Mouse (Mus musculus) heart, postnatal 4 days (tissue): ENCODE results near the gene Pitpnm2. TPM values are rescaled to one million over a fixed set of nuclear protein-coding genes. Genes with fewer than 3 reads are reported as not detected.

ENCODE experiments used
- DNase-seq: peaks from one replicate; pipeline ENCODE4 v3.0.0; 2021
- total RNA-seq, 2 experiments: library from RNA; stranded (reverse); gene quantifications; 2 replicates each; pipeline ENCODE4 v1.2.3; 2021

The Pitpnm2 gene
- total RNA-seq, 2 experiments from 2014 or later: 45.9 to 52.2 TPM

DNA sequence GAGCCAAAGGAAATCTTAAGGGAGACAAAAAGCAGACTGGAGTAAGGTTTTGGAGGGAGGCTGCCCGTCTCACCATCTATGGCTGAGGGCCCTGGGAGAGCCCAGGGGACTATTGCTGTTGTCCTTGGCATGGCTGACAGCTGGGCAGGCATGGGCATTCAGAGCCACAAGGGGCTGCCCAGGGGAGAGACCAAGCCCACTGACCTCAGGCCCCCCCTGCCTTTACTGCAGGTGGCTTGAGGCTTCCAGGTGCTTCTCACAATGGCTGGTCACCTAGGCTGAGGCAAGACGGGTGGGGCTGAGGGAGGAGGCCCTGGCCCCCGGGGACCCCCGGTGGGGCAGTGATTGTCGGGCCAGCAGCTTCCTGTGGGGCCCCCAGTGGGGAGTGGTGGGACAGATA is 130.4 kb downstream of the Pitpnm2 start:
- no peak for DNase-seq

DNA sequence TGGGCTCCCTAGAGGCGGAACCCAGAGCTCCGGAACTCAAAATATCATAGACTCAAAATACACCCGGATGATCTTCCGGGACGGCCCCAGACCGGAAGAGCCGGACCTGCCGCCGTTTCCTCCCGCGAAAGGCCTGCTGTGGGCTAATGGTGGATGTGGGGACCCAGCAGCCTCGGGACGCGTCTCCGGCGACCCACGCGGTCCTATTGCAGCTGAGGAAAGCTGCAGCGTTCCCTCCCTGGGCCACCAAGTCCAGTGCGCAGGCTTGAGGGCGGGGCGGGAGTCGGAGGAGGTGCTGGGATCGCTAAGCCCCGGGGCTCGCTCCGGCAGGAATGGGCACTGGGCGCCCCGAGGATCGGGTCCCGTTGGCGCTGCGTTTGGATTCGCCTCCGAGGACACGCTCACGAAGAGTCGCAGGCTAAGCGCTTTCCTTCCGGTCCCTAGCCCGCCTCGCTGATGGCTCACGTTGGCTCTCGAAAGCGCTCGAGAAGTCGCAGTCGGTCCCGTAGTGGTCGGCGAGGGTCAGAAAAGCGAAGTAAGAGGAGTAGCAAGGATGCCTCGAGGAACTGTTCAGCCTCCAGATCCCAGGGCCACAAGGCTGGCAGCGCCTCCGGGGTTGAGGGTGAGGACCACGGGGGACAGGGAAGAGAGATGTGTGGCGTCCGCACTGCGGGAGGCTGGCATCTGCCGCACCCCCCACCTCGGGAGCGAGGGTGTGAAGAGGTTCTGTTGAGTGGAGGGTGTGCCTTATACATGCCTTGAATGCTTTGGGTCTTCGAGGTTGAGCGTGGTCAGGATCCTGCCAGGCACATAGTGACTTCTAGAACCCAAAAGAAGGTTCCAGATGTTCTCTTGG is 133.3 kb downstream of the Pitpnm2 start, which contains the start of gene Arl6ip4:
Gene Arl6ip4, plus strand, starts transcription at position 100 of the 856 bp plus-strand sequence.
- DNase-seq: peak; percentile 87

DNA sequence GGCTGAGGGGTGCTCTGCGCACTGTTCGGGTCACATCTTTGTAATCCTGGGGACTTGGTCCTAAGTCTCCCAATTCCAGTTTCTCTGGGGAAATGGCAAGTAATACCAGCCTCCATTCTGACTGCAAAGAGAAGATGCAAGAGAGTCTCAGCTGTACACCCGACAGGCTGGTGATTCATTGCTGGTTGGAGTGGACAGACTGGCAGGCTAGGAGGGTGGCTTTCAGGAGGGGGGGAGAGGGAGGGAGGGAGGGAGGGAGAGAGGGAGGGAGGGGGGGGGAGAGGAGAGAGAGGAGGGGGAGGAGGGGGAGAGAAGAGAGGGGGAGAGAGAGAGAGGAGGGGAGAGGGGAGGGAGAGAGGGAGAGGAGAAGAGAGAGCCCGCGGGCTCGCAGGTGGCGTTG is 134.0 kb downstream of the Pitpnm2 start:
- DNase-seq: no peak

GRCm38 (mm10) chr5:124114276-124115025 is 135.1 kb downstream of the Pitpnm2 start:
- DNase-seq: no peak

- DNase-seq: peak; percentile 68
Measured at GRCm38 (mm10) chr5:124113030-124113429, 136.5 kb downstream of the Pitpnm2 start.

GRCm38 (mm10) chr5:124112531-124112930 is 137.0 kb downstream of the Pitpnm2 start:
- peak; percentile 33 for DNase-seq

GRCm38 (mm10) chr5:124111742-124112497 is 137.6 kb downstream of the Pitpnm2 start, which contains the start of gene Ogfod2:
Ogfod2 (plus strand) TSS chr5:124112297.
- DNase-seq: peak; percentile 97

GRCm38 (mm10) chr5:124111077-124111741 is 138.4 kb downstream of the Pitpnm2 start:
- peak; percentile 59 for DNase-seq

- no peak for DNase-seq
Measured at GRCm38 (mm10) chr5:124103552-124103951, 146.0 kb downstream of the Pitpnm2 start.

- DNase-seq: no peak
Measured at GRCm38 (mm10) chr5:124103020-124103419, 146.5 kb downstream of the Pitpnm2 start.

- no peak for DNase-seq
Measured at GRCm38 (mm10) chr5:124102326-124102725, 147.2 kb downstream of the Pitpnm2 start.

DNA sequence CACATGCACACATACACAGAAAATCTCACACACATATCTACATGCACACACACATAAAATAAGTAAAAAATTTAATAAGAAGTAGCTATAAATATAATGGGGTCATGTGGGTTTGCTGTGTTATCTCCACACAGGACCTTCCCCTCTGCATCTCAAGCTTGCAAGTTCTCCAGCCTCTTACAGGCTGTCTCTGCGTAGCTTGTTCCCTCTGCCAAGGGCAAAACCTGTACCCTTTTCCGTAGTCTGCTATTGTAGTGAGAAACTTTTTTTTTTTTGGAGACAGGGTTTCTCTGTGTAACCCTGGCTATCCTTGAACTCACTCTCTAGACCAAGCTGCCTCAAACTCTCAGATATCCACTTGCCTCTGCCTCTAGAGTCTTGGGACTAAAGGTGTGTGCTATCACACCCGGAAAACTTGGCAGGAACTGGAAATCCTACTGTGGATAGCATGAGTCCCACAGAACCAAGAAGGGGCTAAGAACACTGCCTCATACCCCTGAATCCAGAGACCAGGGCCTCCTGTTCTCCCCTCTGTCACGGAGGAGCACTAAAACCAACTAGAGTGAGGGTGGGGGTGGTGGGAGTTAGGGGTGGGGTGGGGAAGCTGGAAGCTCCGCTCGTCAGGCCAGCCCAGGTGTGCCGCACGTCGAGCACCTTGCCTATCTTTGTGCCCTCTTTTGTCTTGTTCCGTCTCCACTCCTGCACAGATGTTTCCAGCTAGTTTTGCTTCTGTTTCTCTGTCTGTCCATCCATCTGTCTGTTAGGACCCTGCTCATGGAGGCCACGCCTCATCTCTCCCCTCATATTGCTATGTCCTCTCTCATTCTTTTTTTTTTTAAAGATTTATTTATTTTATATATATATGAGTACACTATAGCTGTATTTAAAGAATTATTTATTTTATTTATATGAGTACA is 149.2 kb downstream of the Pitpnm2 start:
- DNase-seq: no peak

DNA sequence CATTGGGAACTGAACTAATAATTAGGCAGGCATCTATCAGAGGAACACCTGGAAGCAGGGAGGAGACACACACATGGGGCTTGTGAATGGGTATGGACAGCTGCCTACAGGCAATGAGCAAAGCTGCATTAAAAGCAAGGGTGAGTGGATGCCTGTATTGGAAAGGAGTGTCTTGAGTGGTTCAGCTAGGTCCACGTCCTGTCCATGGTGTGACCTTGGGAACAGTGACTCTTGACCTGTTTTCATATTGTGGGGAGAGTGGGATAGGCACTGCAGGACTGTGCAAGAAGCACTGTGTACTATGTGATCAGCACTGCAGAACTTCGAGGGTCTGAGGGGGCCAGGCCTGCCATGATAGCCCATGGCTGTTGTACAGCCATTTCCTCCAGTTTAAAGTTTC is 150.6 kb downstream of the Pitpnm2 start:
- no peak for DNase-seq

DNA sequence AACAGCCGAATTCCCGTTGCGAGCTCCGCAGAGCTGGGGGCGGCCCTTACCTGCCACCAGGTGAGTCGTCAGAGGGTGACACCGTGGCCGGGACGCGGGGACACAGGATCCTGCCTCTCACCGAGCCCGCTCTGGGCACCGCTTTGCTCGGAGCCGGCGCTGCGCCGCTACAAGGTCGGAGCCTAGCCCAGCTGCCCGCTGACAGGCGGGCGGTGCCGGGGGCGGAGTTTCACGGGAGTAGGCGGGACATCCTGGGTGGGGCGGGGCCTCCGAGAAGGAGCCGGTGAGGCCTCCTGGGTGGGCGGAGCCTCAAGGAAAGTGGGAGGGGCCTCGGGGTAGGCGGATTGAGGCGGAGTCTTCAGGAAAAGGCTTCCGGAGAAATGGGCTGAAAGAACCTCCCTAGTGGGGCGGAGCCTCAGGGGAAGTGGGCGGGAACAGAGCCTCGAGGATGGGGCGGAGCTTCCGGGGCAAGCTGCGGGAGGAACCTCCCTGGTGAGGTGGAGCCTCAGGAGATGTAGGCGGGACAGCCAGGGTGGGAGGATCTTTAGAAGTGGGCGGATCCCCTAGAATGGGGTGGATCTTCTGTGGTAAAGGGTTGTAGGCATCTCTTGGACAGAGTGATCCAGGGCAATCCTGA is 153.8 kb downstream of the Pitpnm2 start, which contains the start of gene Abcb9:
Gene Abcb9, minus strand, starts transcription at position 203 of the 637 bp plus-strand sequence.
- peak; percentile 97 for DNase-seq

DNA sequence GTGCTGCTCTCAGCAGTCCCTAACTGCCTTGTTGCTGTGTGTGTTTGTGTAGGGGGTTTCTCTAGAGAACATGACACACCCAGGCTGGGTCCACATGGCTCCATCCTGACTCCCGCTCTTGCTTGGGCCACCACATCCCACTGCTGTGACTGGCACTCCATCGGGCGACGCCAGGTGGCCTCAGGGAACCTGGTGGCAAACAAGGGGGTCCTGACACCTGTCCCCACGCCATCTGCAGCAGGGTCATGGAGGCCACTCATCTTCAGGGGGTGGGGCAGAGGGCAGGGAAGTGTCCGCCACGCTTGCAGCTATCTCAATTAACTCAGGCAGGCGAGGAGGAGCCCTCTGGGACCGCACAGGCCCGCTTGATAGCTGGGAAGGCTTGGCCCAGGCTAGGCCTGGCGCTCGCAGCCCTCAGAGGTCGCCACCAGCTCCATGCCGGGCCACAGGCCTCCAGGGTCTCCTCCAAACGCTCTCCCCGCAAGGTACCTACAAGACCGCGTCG is 154.4 kb downstream of the Pitpnm2 start:
- no peak for DNase-seq

DNA sequence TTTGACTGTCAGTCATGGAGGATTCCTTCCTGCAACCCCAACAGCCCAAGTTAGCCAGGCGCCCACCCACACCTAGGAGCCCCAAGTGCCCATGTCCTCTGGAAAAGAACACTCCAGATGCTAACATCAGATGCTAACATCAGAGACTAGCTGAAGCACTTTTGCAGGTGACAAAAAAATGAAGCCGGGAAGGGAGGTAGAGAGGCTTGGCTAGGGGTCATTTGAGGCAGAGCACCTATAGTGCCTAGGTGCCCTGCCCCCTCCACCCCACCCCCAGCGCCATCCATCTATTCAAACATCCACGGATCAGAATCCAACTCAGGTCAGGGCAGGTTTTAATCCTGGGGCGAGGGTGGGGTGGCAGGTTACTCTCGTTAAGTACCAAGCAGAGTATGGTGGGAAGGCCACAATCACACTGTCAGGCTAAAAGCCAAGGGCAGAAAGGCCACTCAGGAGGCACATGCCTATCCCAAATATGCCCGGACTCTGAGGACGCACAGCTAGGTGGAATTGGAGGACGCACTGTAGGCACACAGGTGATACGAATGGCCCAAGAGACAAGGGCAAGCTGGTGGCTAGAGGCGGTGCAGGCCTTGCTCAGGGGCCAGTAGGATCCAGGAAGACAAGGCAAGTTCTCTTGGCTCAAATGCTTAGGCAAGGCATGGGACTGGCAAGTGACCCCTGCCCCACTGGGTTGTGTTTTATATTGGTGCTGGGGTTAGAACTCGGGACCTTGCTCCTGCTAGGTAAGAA is 155.5 kb downstream of the Pitpnm2 start:
- no peak for DNase-seq

GRCm38 (mm10) chr5:124093120-124093794 is 156.3 kb downstream of the Pitpnm2 start:
- DNase-seq: peak; percentile 85

DNA sequence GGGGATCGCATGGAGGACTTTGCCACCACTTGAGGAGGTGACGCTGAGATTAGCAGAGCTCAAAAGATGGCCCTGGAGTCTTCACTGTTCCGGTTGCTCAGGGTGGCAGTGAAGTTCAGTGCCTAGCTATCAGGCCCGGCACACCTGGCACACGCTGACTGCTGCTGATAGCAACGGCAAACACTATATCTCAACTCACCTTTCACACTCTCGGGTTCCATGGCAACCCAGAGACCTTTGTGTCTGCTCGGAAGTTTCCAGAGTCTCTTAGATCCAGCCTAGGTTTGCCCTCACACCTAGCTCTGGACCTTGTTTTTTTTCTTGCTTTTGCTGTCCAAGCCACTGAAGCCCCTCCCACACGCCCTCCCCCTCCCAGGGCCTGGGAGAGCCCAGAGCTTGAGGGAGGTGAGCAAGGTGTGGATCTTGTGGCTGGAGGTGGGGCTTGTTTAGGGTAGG is 157.6 kb downstream of the Pitpnm2 start:
- no peak for DNase-seq

DNA sequence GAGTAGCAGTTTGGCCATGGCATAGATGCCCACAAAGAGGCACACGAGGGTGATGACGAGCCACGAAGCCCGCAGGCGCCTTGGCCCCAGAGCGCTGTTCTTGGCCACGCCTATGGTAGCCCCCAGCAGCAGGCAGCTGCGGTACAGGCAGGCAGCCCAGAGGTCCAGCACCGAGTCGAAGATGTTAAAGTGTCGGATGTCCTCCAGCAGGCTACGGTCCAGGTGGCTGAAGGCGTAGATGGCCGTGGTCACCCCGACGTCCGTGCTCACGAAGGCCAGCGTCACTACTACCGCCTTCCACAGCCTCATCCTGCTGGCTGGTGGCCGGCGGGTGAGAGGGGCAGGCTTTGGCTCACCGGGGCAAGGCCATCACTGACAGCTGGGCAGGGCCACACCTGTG is 159.7 kb downstream of the Pitpnm2 start:
- DNase-seq: no peak
